Mouse (Mus musculus) olfactory bulb, adult 2 months (tissue): ENCODE results near the gene Man2a1.

Experiments used
- CTCF ChIP-seq: fragments of 200-500 bp; IDR thresholded peaks from 2 replicates; pipeline ENCODE4 v1.5.1; 2012; ENCODE audit warnings: low read depth, mild to moderate bottlenecking, low read length, moderate library complexity; ENCODE audit not compliant: insufficient read depth
- POLR2A ChIP-seq: fragments of 200-500 bp; IDR thresholded peaks from 2 replicates; pipeline ENCODE4 v1.6.1; 2012; ENCODE audit warnings: mild to moderate bottlenecking, low read depth, low read length, moderate library complexity; ENCODE audit not compliant: insufficient read depth

DNA sequence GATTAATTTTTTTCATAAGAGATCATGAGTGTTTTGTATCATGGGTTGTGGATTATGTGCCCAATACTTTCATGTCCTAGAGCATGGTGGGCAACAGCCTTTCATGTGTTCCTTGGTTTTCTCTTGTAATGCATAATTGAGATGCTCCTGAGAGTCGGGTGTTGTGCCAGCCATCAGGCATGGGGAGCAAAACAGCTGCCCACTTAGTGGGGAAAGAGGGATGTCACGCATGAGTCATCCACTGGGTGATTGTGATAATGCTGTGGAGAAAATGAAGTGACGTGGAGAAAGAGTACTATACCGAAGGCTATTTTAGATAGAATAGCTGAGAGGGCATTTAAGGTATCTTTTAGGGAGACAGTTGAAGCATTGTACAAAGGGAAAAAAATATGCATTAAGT, 18.5 kb downstream of the Man2a1 start:
- TF ChIP-seq POLR2A (no peak), CTCF (no peak)
